Mouse (Mus musculus) liver, embryonic 14.5 days (tissue): Measurements from ENCODE around the gene Sesn3.

Experiments used
- CTCF ChIP-seq: IDR thresholded peaks from 2 replicates; pipeline ENCODE4 v1.5.1; 2016; ENCODE audit warnings: antibody characterized with exemption, low read depth, control low read depth
- EP300 ChIP-seq: IDR thresholded peaks from 2 replicates; pipeline ENCODE4 v1.6.1; 2016; ENCODE audit warnings: antibody characterized with exemption, low read depth

DNA sequence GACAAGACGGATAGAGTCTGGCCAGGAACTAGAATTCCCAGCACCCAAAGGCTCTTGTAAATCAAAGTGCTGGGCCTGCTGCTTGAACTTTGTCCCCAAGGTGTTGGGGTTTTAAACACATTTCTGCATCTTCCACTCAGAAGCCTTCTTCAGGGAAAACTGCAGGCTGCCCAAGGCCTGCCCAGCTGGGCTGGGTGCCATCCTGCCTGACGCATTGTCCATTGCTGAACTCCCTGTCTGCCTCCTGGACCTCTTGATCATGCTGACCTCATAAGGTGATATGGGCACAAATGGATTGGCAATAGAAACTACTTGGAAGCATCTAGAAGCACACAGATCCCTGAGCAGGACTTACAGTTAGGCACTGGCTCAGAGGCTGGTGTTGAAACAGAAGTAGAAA is 103.3 kb downstream of the Sesn3 start:
- no peak for TF ChIP-seq CTCF
- no peak for TF ChIP-seq EP300
